Mouse (Mus musculus) embryonic facial prominence, embryonic 15.5 days (tissue): ENCODE data around the gene Tspan3. TPM values are rescaled to one million over a fixed set of nuclear protein-coding genes. Genes with fewer than 3 reads are reported as not detected.

Source experiments
- ATAC-seq: fragments of 200-750 bp; cut with Nextera tagmentation; 2 replicates; pipeline ENCODE4 v1.8.0; 2017; ENCODE audit warnings: low read depth, moderate TSS enrichment; ENCODE audit not compliant: insufficient number of reproducible peaks, low FRiP score, low TSS enrichment
- H3K27ac ChIP-seq: fragments of 300-500 bp; sonication (generic); replicated peaks from 2 replicates; pipeline ENCODE4 v1.5.1; 2015; ENCODE audit warnings: mild to moderate bottlenecking, inconsistent platforms
- H3K27me3 ChIP-seq: fragments of 300-500 bp; sonication (generic); 2 replicates; pipeline ENCODE4 v1.6.1; 2015; ENCODE audit warnings: inconsistent platforms
- H3K36me3 ChIP-seq: fragments of 300-500 bp; sonication (generic); 2 replicates; pipeline ENCODE4 v1.6.1; 2015; ENCODE audit warnings: mild to moderate bottlenecking, inconsistent platforms
- H3K4me1 ChIP-seq: fragments of 300-500 bp; sonication (generic); 2 replicates; pipeline ENCODE4 v1.6.1; 2015; ENCODE audit warnings: inconsistent platforms
- H3K4me2 ChIP-seq: fragments of 300-500 bp; sonication (generic); replicated peaks from 2 replicates; pipeline ENCODE4 v1.6.1; 2015; ENCODE audit warnings: mild to moderate bottlenecking, inconsistent platforms
- H3K4me3 ChIP-seq: fragments of 300-500 bp; sonication (generic); replicated peaks from 2 replicates; pipeline ENCODE4 v1.5.1; 2015; ENCODE audit warnings: mild to moderate bottlenecking, inconsistent platforms
- H3K9ac ChIP-seq: fragments of 300-500 bp; sonication (generic); 2 replicates; pipeline ENCODE4 v1.6.1; 2015; ENCODE audit warnings: inconsistent platforms
- H3K9me3 ChIP-seq: fragments of 300-500 bp; sonication (generic); replicated peaks from 2 replicates; pipeline ENCODE4 v1.6.1; 2016; ENCODE audit warnings: inconsistent platforms
- WGBS: fragments of 180-500 bp; shearing (Covaris S2); methylation state at CpG from one replicate; pipeline ENCODE4 v1.1.7; 2015; 5-methylcytosine and 5-hydroxymethylcytosine counted together
- polyA plus RNA-seq: library from polyadenylated mRNA; unstranded; fragments of >200 nt; fragmentation: Nextera tagmentation; extraction: Ambion mirVana; gene quantifications from 2 replicates; pipeline ENCODE4 v1.2.1, GENCODE M21; 2015

Tspan3 gene
- 495 and 497 TPM in 2 replicates for polyA plus RNA-seq

DNA sequence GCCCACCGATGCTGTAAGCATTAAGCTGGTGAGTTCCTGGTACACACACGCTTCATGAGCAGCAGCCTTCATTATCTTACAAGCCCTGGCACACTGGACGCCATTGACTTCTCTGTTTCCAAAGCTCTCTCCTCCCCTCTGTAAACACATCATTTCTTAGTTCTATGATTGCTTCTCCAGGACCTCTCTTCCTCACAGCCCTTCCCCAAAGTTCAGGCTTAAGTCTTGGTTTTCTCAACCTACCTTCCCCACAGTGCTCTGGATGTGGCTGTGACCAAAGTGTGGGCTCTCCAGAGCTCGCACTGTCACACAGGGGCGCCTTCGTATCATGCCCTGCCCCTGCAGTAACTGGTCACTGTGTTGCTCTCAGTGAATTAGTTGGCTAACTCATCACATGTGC, at the start of gene Tspan3:
Tspan3 (minus strand) TSS at position 101 of the 400 bp plus-strand sequence.
- H3K36me3 ChIP-seq: no peaks in the 10 kb centered on the region
- peak within 1 kb of the TSS; percentile 35; the same call in 1 of the 2 replicates for H3K27ac ChIP-seq
- peaks cover 20% of the 10 kb centered on the region for H3K4me1 ChIP-seq
- no peak within 1 kb of the TSS for H3K4me2 ChIP-seq
- H3K27me3 ChIP-seq: no peaks in the 10 kb centered on the region
- no peak within 1 kb of the TSS for H3K4me3 ChIP-seq
- ATAC-seq: no peak
- H3K9ac ChIP-seq: no peak within 1 kb of the TSS
- no peaks in the 10 kb centered on the region for H3K9me3 ChIP-seq
- 86% methylated on average over 6 of the region's 6 CpGs for WGBS

DNA sequence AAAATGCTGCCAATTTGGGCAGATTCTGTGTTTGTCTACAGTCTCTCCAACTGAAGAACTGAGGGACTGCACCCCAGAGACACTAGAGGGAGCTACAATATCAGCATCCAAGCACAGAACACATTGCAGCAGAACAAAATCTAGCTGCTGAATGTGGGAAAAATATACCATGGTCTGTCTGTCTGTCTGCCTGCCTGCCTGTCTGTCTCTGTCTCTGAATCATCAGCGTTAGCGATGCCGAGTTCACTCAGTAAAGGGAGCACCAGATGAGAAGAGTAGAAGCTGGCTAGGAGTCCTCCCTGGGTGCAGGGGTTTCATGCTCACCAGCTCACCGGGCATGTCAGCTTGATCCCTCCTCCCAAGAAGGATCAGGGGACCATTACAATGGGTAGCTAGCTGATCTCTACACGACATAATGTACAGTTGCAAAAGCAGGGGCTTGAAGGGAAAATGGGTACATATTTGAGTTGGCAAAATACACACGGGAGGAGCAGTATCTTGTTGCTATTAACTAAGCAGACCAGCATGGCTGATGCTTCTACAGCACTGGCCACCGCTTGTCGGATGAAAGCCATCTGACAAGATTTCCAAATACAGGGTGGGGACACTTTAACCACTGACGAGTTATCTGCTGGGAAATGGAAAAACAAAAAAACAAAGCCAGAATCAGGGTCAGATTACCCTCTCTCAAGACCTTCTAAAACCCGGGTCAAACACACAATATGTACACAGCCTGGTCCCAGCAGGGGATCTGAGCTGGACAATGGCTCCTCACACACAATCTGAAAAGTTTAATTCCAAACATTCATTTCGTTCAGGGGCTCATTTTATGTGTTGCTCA, 48.4 kb upstream of the Tspan3 start:
- Histone ChIP-seq H3K9me3 (no peaks in the 10 kb centered on the region), H3K27ac (no peak overlapping the region), H3K4me3 (no peak overlapping the region), H3K4me2 (peak overlapping the region; percentile 24; the same call in 1 of the 2 replicates), H3K4me1 (peaks cover 11% of the 10 kb centered on the region), H3K36me3 (no peaks in the 10 kb centered on the region), H3K27me3 (no peaks in the 10 kb centered on the region), H3K9ac (no peak overlapping the region)
- WGBS: 23% methylated on average over 11 of the region's 11 CpGs
- no peak for ATAC-seq

DNA sequence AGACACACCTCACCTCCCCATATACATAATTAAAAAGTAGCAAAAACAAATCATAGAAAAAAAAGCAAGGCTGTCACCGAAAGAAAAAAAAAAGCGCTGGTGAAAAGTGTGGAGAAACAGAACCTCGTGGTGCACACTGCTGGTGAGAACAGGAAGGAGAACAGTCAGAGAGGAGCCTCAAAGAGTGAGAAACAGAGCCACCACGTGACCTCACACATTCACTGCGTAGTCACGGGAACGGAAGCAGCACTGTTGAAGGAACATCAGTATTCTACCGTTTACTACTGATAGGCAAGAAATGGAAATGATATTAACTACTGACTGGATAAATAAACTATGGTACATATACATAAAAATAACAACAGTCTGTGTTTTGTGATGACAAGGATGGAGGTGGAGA, 43.5 kb upstream of the Tspan3 start:
- H3K9me3 ChIP-seq: no peaks in the 10 kb centered on the region
- no peak overlapping the region for H3K4me3 ChIP-seq
- H3K27ac ChIP-seq: no peak overlapping the region
- peaks cover 22% of the 10 kb centered on the region; the same call in 1 of the 2 replicates for H3K36me3 ChIP-seq
- ATAC-seq: no peak
- H3K27me3 ChIP-seq: no peaks in the 10 kb centered on the region
- H3K4me2 ChIP-seq: no peak overlapping the region
- H3K4me1 ChIP-seq: peaks cover 4% of the 10 kb centered on the region; the same call in 1 of the 2 replicates
- WGBS: 82% methylated on average over 8 of the region's 8 CpGs
- no peak overlapping the region for H3K9ac ChIP-seq

GRCm38 (mm10) chr9:56207516-56207915, 42.2 kb upstream of the Tspan3 start:
- Histone ChIP-seq H3K4me3 (no peak overlapping the region), H3K27me3 (no peaks in the 10 kb centered on the region), H3K27ac (no peak overlapping the region), H3K4me2 (no peak overlapping the region), H3K9me3 (no peaks in the 10 kb centered on the region), H3K36me3 (peaks cover 22% of the 10 kb centered on the region; the same call in 1 of the 2 replicates), H3K4me1 (no peaks in the 10 kb centered on the region), H3K9ac (no peak overlapping the region)
- no peak for ATAC-seq
- WGBS: 84% methylated on average over 5 of the region's 5 CpGs

GRCm38 (mm10) chr9:56207083-56207482, 41.8 kb upstream of the Tspan3 start:
- WGBS: 86% methylated on average over 10 of the region's 10 CpGs
- no peaks in the 10 kb centered on the region for H3K4me1 ChIP-seq
- H3K27ac ChIP-seq: no peak overlapping the region
- peaks cover 22% of the 10 kb centered on the region; the same call in 1 of the 2 replicates for H3K36me3 ChIP-seq
- H3K27me3 ChIP-seq: no peaks in the 10 kb centered on the region
- ATAC-seq: no peak
- no peak overlapping the region for H3K4me2 ChIP-seq
- H3K9ac ChIP-seq: no peak overlapping the region
- no peak overlapping the region for H3K4me3 ChIP-seq
- no peaks in the 10 kb centered on the region for H3K9me3 ChIP-seq

- no peak for ATAC-seq
- no peaks in the 10 kb centered on the region for H3K9me3 ChIP-seq
- no peak overlapping the region for H3K4me3 ChIP-seq
- no peaks in the 10 kb centered on the region for H3K27me3 ChIP-seq
- WGBS: 63% methylated on average over 11 of the region's 11 CpGs
- H3K27ac ChIP-seq: no peak overlapping the region
- peaks cover 8% of the 10 kb centered on the region for H3K4me1 ChIP-seq
- peaks cover 22% of the 10 kb centered on the region; the same call in 1 of the 2 replicates for H3K36me3 ChIP-seq
- H3K4me2 ChIP-seq: no peak overlapping the region
- no peak overlapping the region for H3K9ac ChIP-seq
These were observed 40.1 kb upstream of the Tspan3 start for GRCm38 (mm10) chr9:56205336-56205735.

- H3K27me3 ChIP-seq: no peaks in the 10 kb centered on the region
- H3K4me3 ChIP-seq: no peak overlapping the region
- no peak overlapping the region for H3K4me2 ChIP-seq
- no peak overlapping the region for H3K9ac ChIP-seq
- ATAC-seq: no peak
- H3K9me3 ChIP-seq: no peaks in the 10 kb centered on the region
- peaks cover 22% of the 10 kb centered on the region; the same call in 1 of the 2 replicates for H3K36me3 ChIP-seq
- peaks cover 11% of the 10 kb centered on the region for H3K4me1 ChIP-seq
- 91% methylated on average over 4 of the region's 4 CpGs for WGBS
- H3K27ac ChIP-seq: no peak overlapping the region
These were observed 39.0 kb upstream of the Tspan3 start for GRCm38 (mm10) chr9:56204316-56204715.

- no peaks in the 10 kb centered on the region for H3K27me3 ChIP-seq
- H3K4me2 ChIP-seq: peak overlapping the region; percentile 34; the same call in 1 of the 2 replicates
- H3K27ac ChIP-seq: no peak overlapping the region
- ATAC-seq: no peak
- H3K4me1 ChIP-seq: peaks cover 21% of the 10 kb centered on the region
- no peak overlapping the region for H3K9ac ChIP-seq
- H3K36me3 ChIP-seq: 0 out of 2 replicates have a peak, but pooled peaks cover 10% of the 10 kb centered on the region
- no peaks in the 10 kb centered on the region for H3K9me3 ChIP-seq
- WGBS: 33% methylated on average over 14 of the region's 14 CpGs
- no peak overlapping the region for H3K4me3 ChIP-seq
These were observed 35.5 kb upstream of the Tspan3 start for GRCm38 (mm10) chr9:56200645-56201314.

- 47% methylated on average over 2 of the region's 2 CpGs for WGBS
- H3K4me2 ChIP-seq: no peak overlapping the region
- no peak for ATAC-seq
These were observed 34.9 kb upstream of the Tspan3 start for GRCm38 (mm10) chr9:56200200-56200599.

GRCm38 (mm10) chr9:56196921-56197320, 31.6 kb upstream of the Tspan3 start:
- H3K9me3 ChIP-seq: no peaks in the 10 kb centered on the region
- no peaks in the 10 kb centered on the region for H3K36me3 ChIP-seq
- no peak for ATAC-seq
- no peak overlapping the region for H3K9ac ChIP-seq
- peaks cover 30% of the 10 kb centered on the region for H3K4me1 ChIP-seq
- no peak overlapping the region for H3K27ac ChIP-seq
- H3K4me2 ChIP-seq: no peak overlapping the region
- H3K27me3 ChIP-seq: no peaks in the 10 kb centered on the region
- 77% methylated on average over 4 of the region's 4 CpGs for WGBS
- H3K4me3 ChIP-seq: no peak overlapping the region

More at GRCm38 (mm10) chr9:56200200-56200599, 34.9 kb upstream of the Tspan3 start:
- H3K27me3 ChIP-seq: no peaks in the 10 kb centered on the region
- H3K36me3 ChIP-seq: 0 out of 2 replicates have a peak, but pooled peaks cover 8% of the 10 kb centered on the region
- H3K4me3 ChIP-seq: no peak overlapping the region
- peaks cover 27% of the 10 kb centered on the region for H3K4me1 ChIP-seq
- H3K9ac ChIP-seq: no peak overlapping the region
- H3K9me3 ChIP-seq: no peaks in the 10 kb centered on the region
- H3K27ac ChIP-seq: no peak overlapping the region

DNA sequence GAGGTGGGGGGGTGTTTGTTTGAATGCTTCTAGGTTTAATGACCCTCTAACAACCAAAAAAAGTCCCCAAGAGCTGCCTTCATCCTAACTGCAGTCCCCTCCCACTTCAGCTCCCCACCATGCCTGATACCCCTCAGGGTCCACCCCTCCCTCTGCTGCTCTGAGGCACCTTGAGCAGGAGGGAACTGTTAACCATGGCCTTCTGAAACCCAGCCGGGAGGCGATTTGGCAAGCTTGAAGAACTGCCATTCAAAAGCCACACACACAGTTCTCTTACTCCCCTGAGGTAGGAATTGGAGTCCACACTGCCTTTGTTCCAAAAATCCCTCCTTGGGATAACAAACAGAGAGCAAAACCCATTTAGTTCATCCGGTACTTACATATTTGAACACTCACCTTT, 29.9 kb upstream of the Tspan3 start:
- Histone ChIP-seq H3K9me3 (no peaks in the 10 kb centered on the region), H3K4me1 (peaks cover 21% of the 10 kb centered on the region), H3K27ac (no peak overlapping the region), H3K27me3 (no peaks in the 10 kb centered on the region), H3K9ac (no peak overlapping the region), H3K36me3 (no peaks in the 10 kb centered on the region), H3K4me3 (no peak overlapping the region), H3K4me2 (no peak overlapping the region)
- ATAC-seq: no peak
- 29% methylated on average over 3 of the region's 3 CpGs for WGBS
